Mouse (Mus musculus) C2C12 (cell line): ENCODE results near the gene Btbd3. TPM values are rescaled to one million over a fixed set of nuclear protein-coding genes. Genes with fewer than 3 reads are reported as not detected.

Source experiments
- H3K27me3 ChIP-seq: one replicate; pipeline ENCODE4 v1.6.1; 2011; ENCODE audit not compliant: control insufficient read depth, insufficient read depth, insufficient read length
- H3K36me3 ChIP-seq: one replicate; pipeline ENCODE4 v1.6.1; 2011; ENCODE audit not compliant: control insufficient read depth, insufficient read depth
- H3K4me3 ChIP-seq: one replicate; pipeline ENCODE4 v1.5.1; 2011; ENCODE audit warnings: mild to moderate bottlenecking, control low read depth; ENCODE audit not compliant: poor library complexity, insufficient read depth, severe bottlenecking
- H3K79me2 ChIP-seq: one replicate; pipeline ENCODE4 v1.6.1; 2011; ENCODE audit not compliant: control insufficient read depth, insufficient read depth
- H3K79me3 ChIP-seq: one replicate; pipeline ENCODE4 v1.6.1; 2011; ENCODE audit warnings: low read depth, control low read depth
- H3ac ChIP-seq: one replicate; pipeline ENCODE3; 2011; ENCODE audit warnings: low read depth; ENCODE audit not compliant: control insufficient read depth, insufficient read length
- CEBPB ChIP-seq: IDR thresholded peaks from one replicate; pipeline ENCODE4 v1.6.1; 2011; ENCODE audit warnings: low read depth, mild to moderate bottlenecking, control low read depth, moderate library complexity
- CTCF ChIP-seq: IDR thresholded peaks from one replicate; pipeline ENCODE4 v1.5.1; 2011; ENCODE audit not compliant: control insufficient read depth, insufficient read depth, insufficient read length
- FOSL1 ChIP-seq: IDR thresholded peaks from one replicate; pipeline ENCODE4 v1.8.0; 2011; ENCODE audit warnings: mild to moderate bottlenecking, low read length; ENCODE audit not compliant: poor library complexity, insufficient read depth, severe bottlenecking
- MAX ChIP-seq: IDR thresholded peaks from one replicate; pipeline ENCODE4 v1.6.1; 2011; ENCODE audit warnings: mild to moderate bottlenecking, control low read depth
- MYOD1 ChIP-seq: IDR thresholded peaks from one replicate; pipeline ENCODE4 v1.6.1; 2011; ENCODE audit warnings: low read depth; ENCODE audit not compliant: control insufficient read depth, insufficient read length
- MYOG ChIP-seq: IDR thresholded peaks from one replicate; pipeline ENCODE4 v1.6.1; 2011; ENCODE audit not compliant: control insufficient read depth, insufficient read length; ENCODE audit errors: extremely low read depth
- USF1 ChIP-seq: IDR thresholded peaks from one replicate; pipeline ENCODE4 v1.6.1; 2011; ENCODE audit warnings: low read depth, mild to moderate bottlenecking, control low read depth, moderate library complexity
- polyA plus RNA-seq: library from polyadenylated mRNA; unstranded; fragments of >200 nt; fragmentation: generic; extraction: Trizol; gene quantifications from one replicate; pipeline ENCODE4 v1.2.1, GENCODE M21; 2012; ENCODE audit warnings: missing spikeins

Gene Btbd3
- polyA plus RNA-seq, 1 experiment, result 3.1 TPM

DNA sequence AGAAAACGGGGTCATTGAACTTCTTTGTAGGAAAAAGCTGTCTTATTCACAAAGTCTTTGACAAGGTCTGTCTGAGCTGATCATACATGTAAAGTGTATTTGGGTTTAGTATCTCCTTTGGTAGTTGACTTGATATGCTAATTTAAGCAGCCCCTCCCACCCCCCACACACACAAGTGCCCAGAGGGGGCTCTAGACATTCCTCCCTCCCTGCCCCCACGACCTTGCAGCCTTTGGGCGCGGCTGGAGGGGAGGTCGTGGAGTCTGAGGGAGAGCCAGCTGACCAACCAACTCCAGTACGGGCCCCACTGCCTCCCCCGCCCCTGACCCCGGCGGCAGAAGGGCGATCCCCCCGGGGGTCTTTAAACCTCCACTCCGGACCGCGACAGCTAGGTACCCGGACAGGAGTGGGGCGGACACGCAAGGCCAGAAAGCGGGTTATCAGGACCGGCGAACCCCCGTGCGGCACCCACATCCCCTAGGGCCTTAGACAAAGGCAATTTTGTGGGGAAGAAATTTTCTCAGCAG, 211.7 kb downstream of the Btbd3 start:
- no peaks in the 10 kb centered on the region for H3K79me2 ChIP-seq
- no peak overlapping the region for H3ac ChIP-seq
- H3K79me3 ChIP-seq, result no peaks in the 10 kb centered on the region
- TF ChIP-seq MYOG (no peak), USF1 (no peak), FOSL1 (no peak), CTCF (no peak), MYOD1 (no peak), MAX (no peak), CEBPB (no peak)
- H3K27me3 ChIP-seq, result no peaks in the 10 kb centered on the region
- no peaks in the 10 kb centered on the region for H3K36me3 ChIP-seq
- H3K4me3 ChIP-seq, result no peak overlapping the region

DNA sequence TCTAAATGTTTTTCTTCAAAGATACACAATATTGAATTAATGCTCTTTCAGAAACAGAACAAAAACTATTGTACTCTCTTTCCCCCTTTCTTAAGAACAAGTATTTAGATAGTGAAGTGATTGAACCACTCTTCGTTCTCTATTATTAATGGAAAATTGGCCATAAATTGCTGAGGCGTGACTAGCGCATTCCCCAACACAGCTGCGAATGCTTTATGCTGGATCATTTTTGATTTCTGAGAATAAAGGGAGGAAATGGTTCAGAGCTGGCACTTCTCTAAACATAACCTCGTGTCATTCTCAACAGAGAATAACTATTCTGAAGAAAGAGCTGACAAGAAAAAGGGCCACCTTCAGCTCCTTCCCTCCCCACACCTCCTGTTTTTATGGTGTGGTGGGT, 217.0 kb downstream of the Btbd3 start:
- Histone ChIP-seq H3K36me3 (no peaks in the 10 kb centered on the region), H3K79me2 (no peaks in the 10 kb centered on the region), H3K79me3 (no peaks in the 10 kb centered on the region), H3ac (no peak overlapping the region), H3K4me3 (no peak overlapping the region), H3K27me3 (no peaks in the 10 kb centered on the region)
- no peak for TF ChIP-seq FOSL1
- TF ChIP-seq MAX, result no peak
- no peak for TF ChIP-seq MYOD1
- TF ChIP-seq CEBPB, result no peak
- TF ChIP-seq CTCF, result no peak
- no peak for TF ChIP-seq MYOG
- no peak for TF ChIP-seq USF1

DNA sequence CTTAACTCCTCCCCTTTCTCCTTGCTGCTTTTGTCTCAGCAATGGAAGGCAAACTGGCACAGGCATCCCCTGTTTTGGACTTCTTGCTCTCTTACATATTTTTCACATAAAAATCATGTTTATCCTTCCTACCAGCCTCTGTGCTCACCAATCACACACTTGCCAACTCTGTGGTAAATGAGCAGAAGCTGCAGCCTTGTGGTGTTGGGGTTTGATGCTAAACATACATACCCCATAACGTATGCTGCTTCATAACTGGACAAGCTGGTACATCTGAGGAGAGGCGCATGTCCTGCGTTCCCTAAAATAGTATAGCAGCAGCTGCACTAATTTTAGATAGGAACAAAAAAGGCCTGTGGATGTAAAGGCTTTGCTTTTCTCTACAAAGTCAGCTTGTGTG, 220.1 kb downstream of the Btbd3 start:
- no peaks in the 10 kb centered on the region for H3K36me3 ChIP-seq
- H3ac ChIP-seq, result no peak overlapping the region
- H3K79me2 ChIP-seq, result no peaks in the 10 kb centered on the region
- no peak overlapping the region for H3K4me3 ChIP-seq
- H3K79me3 ChIP-seq, result no peaks in the 10 kb centered on the region
- no peak for TF ChIP-seq MYOD1
- TF ChIP-seq MAX, result no peak
- TF ChIP-seq CEBPB, result no peak
- no peak for TF ChIP-seq FOSL1
- TF ChIP-seq USF1, result no peak
- TF ChIP-seq CTCF, result no peak
- no peak for TF ChIP-seq MYOG
- no peaks in the 10 kb centered on the region for H3K27me3 ChIP-seq

DNA sequence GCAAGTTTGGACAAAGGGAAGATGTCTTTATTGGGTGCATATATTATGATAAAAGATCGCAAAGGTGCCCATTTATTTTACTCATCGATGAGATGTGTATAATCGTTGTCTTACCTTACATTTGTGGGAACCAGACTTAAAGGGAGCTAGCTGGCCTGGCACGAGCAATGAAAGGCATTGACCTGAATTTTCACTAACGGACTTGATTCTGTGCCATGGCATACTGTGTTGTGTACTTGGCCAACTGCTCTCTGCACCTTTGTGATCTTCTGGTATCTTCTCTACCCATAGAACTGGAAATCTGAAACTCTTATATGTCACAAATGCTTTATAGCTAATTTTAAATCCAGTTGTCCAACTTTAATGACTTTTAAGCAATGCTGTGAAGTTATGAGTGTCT, 220.9 kb downstream of the Btbd3 start:
- Histone ChIP-seq H3K79me3 (no peaks in the 10 kb centered on the region), H3K79me2 (no peaks in the 10 kb centered on the region), H3K27me3 (no peaks in the 10 kb centered on the region), H3K36me3 (no peaks in the 10 kb centered on the region), H3ac (no peak overlapping the region), H3K4me3 (no peak overlapping the region)
- TF ChIP-seq FOSL1 (no peak), CTCF (no peak), CEBPB (no peak), MYOG (no peak), MAX (no peak), USF1 (no peak), MYOD1 (no peak)

DNA sequence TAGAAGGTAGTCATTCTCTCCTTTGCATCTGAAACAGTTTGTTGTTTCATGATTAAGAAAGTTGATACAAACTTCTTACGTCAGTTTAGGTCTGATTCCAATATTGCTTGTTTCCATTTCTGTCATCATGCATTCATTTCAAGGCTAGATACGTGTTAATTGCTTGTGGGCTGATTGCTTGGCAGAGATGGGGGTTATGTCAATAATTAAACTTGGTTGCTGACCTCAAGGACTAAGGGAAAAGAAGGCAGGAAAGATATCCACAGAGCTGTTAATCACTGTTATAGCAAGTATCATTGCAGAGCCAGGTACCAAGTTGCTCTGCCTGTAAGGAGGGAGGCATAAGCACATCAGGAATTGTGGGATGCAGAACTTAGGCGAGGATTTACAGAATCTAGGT, 226.2 kb downstream of the Btbd3 start:
- Histone ChIP-seq H3ac (no peak overlapping the region), H3K27me3 (no peaks in the 10 kb centered on the region), H3K79me3 (no peaks in the 10 kb centered on the region), H3K4me3 (no peak overlapping the region), H3K36me3 (no peaks in the 10 kb centered on the region), H3K79me2 (no peaks in the 10 kb centered on the region)
- no peak for TF ChIP-seq USF1
- TF ChIP-seq MYOG, result no peak
- no peak for TF ChIP-seq MAX
- TF ChIP-seq CEBPB, result no peak
- TF ChIP-seq CTCF, result no peak
- no peak for TF ChIP-seq MYOD1
- no peak for TF ChIP-seq FOSL1
